Mouse (Mus musculus): ENCODE measurements at regions not wholly inside any gene's neighbourhood (a gene's known extent, or its start where the extent isn't known, plus 50 kb on each side); places are given as distances from the start of the nearest gene placed in this dataset.

GRCm38 (mm10) chr8:31314692-31315358 lies 2113.7 kb upstream of the 5930422O12Rik start:
- 63% methylated on average over 5 of the region's 5 CpGs for WGBS
- Histone ChIP-seq H3K4me1 (ENCODE audit: control insufficient read depth, insufficient read depth, low read length) (no peaks in the 10 kb centered on the region), H3K4me3 (replicated peaks; ENCODE audit: extremely low read depth, low read depth, low read length) (no peak overlapping the region)
- no peak for DNase-seq
- TF ChIP-seq POLR2A (IDR thresholded peaks at IDR 0.05; ENCODE audit: borderline replicate concordance, extremely low read depth, low read depth, low read length) (no peak), CTCF (IDR thresholded peaks at IDR 0.05; ENCODE audit: insufficient read depth, low read length) (no peak)

- TF ChIP-seq CTCF (IDR thresholded peaks at IDR 0.05; ENCODE audit: insufficient read depth, low read length), result no peak
- TF ChIP-seq POLR2A (IDR thresholded peaks at IDR 0.05; ENCODE audit: borderline replicate concordance, extremely low read depth, low read depth, low read length), result no peak
- DNase-seq, result no peak
- 64% methylated on average over 8 of the region's 8 CpGs for WGBS
Measured at GRCm38 (mm10) chr8:31315359-31315705, 2113.2 kb upstream of the 5930422O12Rik start.

GRCm38 (mm10) chr8:31333545-31334297 lies 2094.8 kb upstream of the 5930422O12Rik start:
- no peak for TF ChIP-seq CTCF (IDR thresholded peaks at IDR 0.05; ENCODE audit: insufficient read depth, low read length)
- no peak for TF ChIP-seq POLR2A (IDR thresholded peaks at IDR 0.05; ENCODE audit: borderline replicate concordance, extremely low read depth, low read depth, low read length)
- WGBS, result 79% methylated on average over 7 of the region's 7 CpGs
- no peaks in the 10 kb centered on the region for H3K4me1 ChIP-seq (ENCODE audit: control insufficient read depth, insufficient read depth, low read length)
- H3K4me3 ChIP-seq (replicated peaks; ENCODE audit: extremely low read depth, low read depth, low read length), result no peak overlapping the region
- no peak for DNase-seq

More at GRCm38 (mm10) chr8:31315359-31315705, 2113.2 kb upstream of the 5930422O12Rik start:
- no peaks in the 10 kb centered on the region for H3K4me1 ChIP-seq (ENCODE audit: control insufficient read depth, insufficient read depth, low read length)
- H3K4me3 ChIP-seq (replicated peaks; ENCODE audit: extremely low read depth, low read depth, low read length), result no peak overlapping the region

GRCm38 (mm10) chr8:31348504-31348903 lies 2080.0 kb upstream of the 5930422O12Rik start:
- Histone ChIP-seq H3K4me3 (replicated peaks; ENCODE audit: extremely low read depth, low read depth, low read length) (no peak overlapping the region), H3K4me1 (ENCODE audit: control insufficient read depth, insufficient read depth, low read length) (no peaks in the 10 kb centered on the region)
- 70% methylated on average over 4 of the region's 4 CpGs for WGBS
- TF ChIP-seq POLR2A (IDR thresholded peaks at IDR 0.05; ENCODE audit: borderline replicate concordance, extremely low read depth, low read depth, low read length) (no peak), CTCF (IDR thresholded peaks at IDR 0.05; ENCODE audit: insufficient read depth, low read length) (no peak)
- DNase-seq, result no peak

GRCm38 (mm10) chr8:31369636-31370035 lies 2058.9 kb upstream of the 5930422O12Rik start:
- H3K4me3 ChIP-seq (replicated peaks; ENCODE audit: extremely low read depth, low read depth, low read length), result no peak overlapping the region
- no peak for DNase-seq
- TF ChIP-seq POLR2A (IDR thresholded peaks at IDR 0.05; ENCODE audit: borderline replicate concordance, extremely low read depth, low read depth, low read length), result no peak
- TF ChIP-seq CTCF (IDR thresholded peaks at IDR 0.05; ENCODE audit: insufficient read depth, low read length), result no peak
- 83% methylated on average over 5 of the region's 5 CpGs for WGBS
- peaks cover 2% of the 10 kb centered on the region; the same call in 1 of the 2 replicates for H3K4me1 ChIP-seq (ENCODE audit: control insufficient read depth, insufficient read depth, low read length)

- DNase-seq, result no peak
- 35% methylated on average over 3 of the region's 3 CpGs for WGBS
- no peak overlapping the region for H3K4me3 ChIP-seq (replicated peaks; ENCODE audit: extremely low read depth, low read depth, low read length)
- TF ChIP-seq CTCF (IDR thresholded peaks at IDR 0.05; ENCODE audit: insufficient read depth, low read length), result no peak
- no peak for TF ChIP-seq POLR2A (IDR thresholded peaks at IDR 0.05; ENCODE audit: borderline replicate concordance, extremely low read depth, low read depth, low read length)
- peaks cover 2% of the 10 kb centered on the region; the same call in 1 of the 2 replicates for H3K4me1 ChIP-seq (ENCODE audit: control insufficient read depth, insufficient read depth, low read length)
Measured at GRCm38 (mm10) chr8:31370137-31371010, 2058.1 kb upstream of the 5930422O12Rik start.

- no peak for DNase-seq
- TF ChIP-seq POLR2A (IDR thresholded peaks at IDR 0.05; ENCODE audit: borderline replicate concordance, extremely low read depth, low read depth, low read length) (no peak), CTCF (IDR thresholded peaks at IDR 0.05; ENCODE audit: insufficient read depth, low read length) (no peak)
- WGBS, result 67% methylated on average over 5 of the region's 5 CpGs
- peaks cover 2% of the 10 kb centered on the region; the same call in 1 of the 2 replicates for H3K4me1 ChIP-seq (ENCODE audit: control insufficient read depth, insufficient read depth, low read length)
- no peak overlapping the region for H3K4me3 ChIP-seq (replicated peaks; ENCODE audit: extremely low read depth, low read depth, low read length)
Measured at GRCm38 (mm10) chr8:31371656-31372055, 2056.9 kb upstream of the 5930422O12Rik start.

GRCm38 (mm10) chr8:31372397-31372796 lies 2056.1 kb upstream of the 5930422O12Rik start:
- DNase-seq, result no peak
- Histone ChIP-seq H3K4me1 (ENCODE audit: control insufficient read depth, insufficient read depth, low read length) (peaks cover 2% of the 10 kb centered on the region; the same call in 1 of the 2 replicates), H3K4me3 (replicated peaks; ENCODE audit: extremely low read depth, low read depth, low read length) (no peak overlapping the region)
- WGBS, result 71% methylated on average over 2 of the region's 2 CpGs
- peak; percentile 28; the same call in 1 of the 2 replicates for TF ChIP-seq CTCF (IDR thresholded peaks at IDR 0.05; ENCODE audit: insufficient read depth, low read length)
- no peak for TF ChIP-seq POLR2A (IDR thresholded peaks at IDR 0.05; ENCODE audit: borderline replicate concordance, extremely low read depth, low read depth, low read length)

- 37% methylated on average over 6 of the region's 6 CpGs for WGBS
- DNase-seq, result no peak
- TF ChIP-seq POLR2A (IDR thresholded peaks at IDR 0.05; ENCODE audit: borderline replicate concordance, extremely low read depth, low read depth, low read length) (no peak), CTCF (IDR thresholded peaks at IDR 0.05; ENCODE audit: insufficient read depth, low read length) (no peak)
Measured at GRCm38 (mm10) chr8:31373140-31373787, 2055.2 kb upstream of the 5930422O12Rik start.

More at GRCm38 (mm10) chr8:31373140-31373787, 2055.2 kb upstream of the 5930422O12Rik start:
- no peak overlapping the region for H3K4me3 ChIP-seq (replicated peaks; ENCODE audit: extremely low read depth, low read depth, low read length)
- peaks cover 2% of the 10 kb centered on the region for H3K4me1 ChIP-seq (ENCODE audit: control insufficient read depth, insufficient read depth, low read length)

Measured in lung, adult 2 months (tissue).